Mouse (Mus musculus): ENCODE results near the gene Nfe2.

GRCm38 (mm10) chr15:103303916-103304615 is 45.9 kb upstream of the Nfe2 start:
- TF ChIP-seq CTCF (IDR thresholded peaks at IDR 0.05; ENCODE audit: low read depth) (no peak), EP300 (optimal IDR thresholded peaks at IDR 0.05) (no peak)
